Mouse (Mus musculus): ENCODE results near the gene Atcay. TPM values are rescaled to one million over a fixed set of nuclear protein-coding genes. Genes with fewer than 3 reads are reported as not detected.

Atcay gene
- polyA plus RNA-seq (2012; rRNA removed), result 0.05 and 0.39 TPM in 2 replicates

DNA sequence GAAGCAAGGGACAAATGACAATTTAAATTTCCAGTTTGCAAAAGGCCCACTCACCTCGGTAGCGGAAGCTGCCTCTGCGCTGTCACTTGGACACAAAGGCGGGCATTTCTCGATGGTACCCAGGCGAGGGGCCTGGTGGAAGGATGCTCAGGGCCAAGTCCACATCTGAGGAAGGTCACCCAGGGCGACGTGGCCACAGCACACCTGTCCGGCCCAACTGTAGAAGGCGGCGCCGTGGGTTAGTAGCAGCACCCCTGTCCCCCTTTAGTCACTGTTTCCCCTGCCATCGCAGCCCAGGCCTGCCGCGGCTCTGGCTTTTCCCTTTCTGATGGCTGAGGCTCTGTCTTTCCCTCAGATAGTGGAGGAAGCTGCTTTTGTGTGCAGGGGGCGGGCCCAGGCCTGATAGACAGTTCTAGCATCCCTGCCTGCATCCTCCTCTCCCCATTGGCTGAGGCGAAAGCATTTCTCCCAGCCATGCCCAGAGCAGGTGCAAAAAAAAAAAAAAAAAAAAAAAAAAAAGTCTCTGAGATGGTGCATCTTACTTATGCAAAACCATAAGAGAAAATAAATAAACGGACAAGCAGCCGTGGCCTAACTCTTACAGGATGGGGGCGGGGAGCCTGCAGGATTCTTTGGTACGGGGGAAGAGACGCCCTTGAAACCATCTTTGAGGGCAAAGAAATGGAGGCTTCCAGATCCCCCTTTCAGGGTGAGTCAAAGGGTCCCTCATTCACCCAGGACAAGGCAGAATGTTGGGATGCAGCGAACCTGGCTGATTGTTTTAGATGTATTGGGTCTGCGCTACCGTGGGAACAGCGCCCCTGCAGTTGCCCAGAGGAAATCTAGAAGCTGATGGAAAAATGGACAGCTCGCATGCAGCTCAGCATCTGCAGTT lies at the start of gene Atcay:
Gene Atcay (minus strand): TSS at position 396 of the 895 bp plus-strand sequence.
- Histone ChIP-seq H3K27me3 (replicated peaks; ENCODE audit: control insufficient read depth, insufficient read depth, low read length) (no peaks in the 10 kb centered on the region), H3K4me1 (ENCODE audit: control insufficient read depth, insufficient read depth, low read length) (0 out of 2 replicates have a peak, but pooled peaks cover 3% of the 10 kb centered on the region), H3K4me3 (ENCODE audit: insufficient read depth, low read depth, low read length) (no peak within 1 kb of the TSS), H3K36me3 (ENCODE audit: control insufficient read depth, insufficient read depth, low read length) (no peaks in the 10 kb centered on the region), H3K27ac (ENCODE audit: insufficient read depth, low read depth, low read length) (no peak within 1 kb of the TSS)
- no peak for DNase-seq
- TF ChIP-seq CTCF (conservative IDR thresholded peaks at IDR 0.05; ENCODE audit: insufficient read depth, insufficient read length, low read depth, low read length), result peak; percentile 64
- no peak for TF ChIP-seq POLR2A (IDR thresholded peaks at IDR 0.05; ENCODE audit: low read depth, low read length)
- WGBS, result 9% methylated on average over 27 of the region's 27 CpGs

DNA sequence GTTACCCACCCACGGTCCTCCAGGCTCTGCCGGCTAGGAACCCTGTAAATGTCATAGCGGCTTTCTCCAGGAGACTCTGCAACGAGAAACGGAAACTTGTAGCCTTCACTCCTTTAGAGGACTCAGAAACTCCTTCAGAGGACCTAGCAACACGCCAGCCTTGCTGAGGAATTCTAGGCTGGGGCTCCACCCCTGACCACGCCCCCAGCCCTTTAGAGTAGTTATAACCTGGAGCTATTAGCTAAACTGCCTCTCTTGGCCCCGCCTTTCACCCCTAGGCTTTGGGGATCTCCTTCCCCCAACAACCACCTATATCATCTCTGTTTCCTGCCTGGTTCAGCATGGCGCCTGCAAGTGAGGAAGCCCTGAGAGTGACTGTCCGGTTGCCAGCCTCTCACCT lies 48.9 kb upstream of the Atcay start:
- Histone ChIP-seq H3K36me3 (ENCODE audit: control insufficient read depth, insufficient read depth, low read length) (no peaks in the 10 kb centered on the region), H3K27me3 (replicated peaks; ENCODE audit: control insufficient read depth, insufficient read depth, low read length) (no peaks in the 10 kb centered on the region), H3K4me3 (ENCODE audit: insufficient read depth, low read depth, low read length) (no peak overlapping the region), H3K27ac (ENCODE audit: insufficient read depth, low read depth, low read length) (no peak overlapping the region), H3K4me1 (ENCODE audit: control insufficient read depth, insufficient read depth, low read length) (no peaks in the 10 kb centered on the region)
- 42% methylated on average over 10 of the region's 10 CpGs for WGBS
- TF ChIP-seq CTCF (conservative IDR thresholded peaks at IDR 0.05; ENCODE audit: insufficient read depth, insufficient read length, low read depth, low read length) (no peak), POLR2A (IDR thresholded peaks at IDR 0.05; ENCODE audit: low read depth, low read length) (no peak)
- no peak for DNase-seq

DNA sequence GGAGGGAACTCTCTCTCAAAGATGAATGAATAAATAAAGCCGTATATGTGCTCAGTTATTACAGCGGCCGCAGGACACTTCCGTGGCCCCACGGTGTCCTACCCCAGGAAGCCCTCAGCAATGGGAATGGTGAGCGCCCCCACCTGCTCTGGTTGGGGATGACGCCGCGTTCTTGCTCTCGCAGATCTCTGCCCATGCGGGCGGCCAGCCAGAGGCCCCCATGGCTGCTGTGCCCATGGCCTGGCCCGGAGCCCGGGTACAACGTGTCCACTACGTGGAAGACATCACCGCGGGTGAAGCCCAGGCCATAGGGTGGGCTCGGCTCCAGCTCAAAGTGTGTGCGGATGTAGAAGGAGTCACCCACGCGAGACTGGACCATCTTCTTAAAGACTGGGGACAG lies 47.0 kb upstream of the Atcay start:
- DNase-seq, result no peak
- TF ChIP-seq POLR2A (IDR thresholded peaks at IDR 0.05; ENCODE audit: low read depth, low read length), result no peak
- Histone ChIP-seq H3K4me1 (ENCODE audit: control insufficient read depth, insufficient read depth, low read length) (no peaks in the 10 kb centered on the region), H3K4me3 (ENCODE audit: insufficient read depth, low read depth, low read length) (no peak overlapping the region), H3K36me3 (ENCODE audit: control insufficient read depth, insufficient read depth, low read length) (no peaks in the 10 kb centered on the region; the same call in 1 of the 2 replicates), H3K27me3 (replicated peaks; ENCODE audit: control insufficient read depth, insufficient read depth, low read length) (no peaks in the 10 kb centered on the region), H3K27ac (ENCODE audit: insufficient read depth, low read depth, low read length) (no peak overlapping the region)
- WGBS, result 90% methylated on average over 22 of the region's 22 CpGs

DNA sequence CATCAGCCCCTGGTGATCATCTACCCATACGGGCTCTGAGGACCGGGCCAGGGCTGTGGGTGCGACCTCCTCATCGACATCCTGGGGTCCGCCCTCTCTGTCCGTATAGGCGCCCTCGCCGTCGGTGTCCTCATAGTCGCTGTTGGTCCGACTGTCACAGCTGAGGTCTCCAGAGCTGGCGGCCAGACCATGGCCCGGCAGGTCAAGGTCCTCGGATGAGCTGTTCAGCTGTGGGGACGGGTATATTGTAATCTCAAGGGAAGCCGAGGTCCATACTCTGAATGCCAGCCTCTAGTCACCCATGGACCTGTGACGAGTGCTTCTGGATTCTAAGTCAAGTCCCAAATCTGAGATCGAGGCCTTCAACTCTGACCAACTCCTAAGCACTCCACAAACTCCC lies 43.2 kb upstream of the Atcay start:
- H3K27me3 ChIP-seq (replicated peaks; ENCODE audit: control insufficient read depth, insufficient read depth, low read length), result no peaks in the 10 kb centered on the region
- H3K4me3 ChIP-seq (ENCODE audit: insufficient read depth, low read depth, low read length), result no peak overlapping the region
- H3K36me3 ChIP-seq (ENCODE audit: control insufficient read depth, insufficient read depth, low read length), result peaks cover 4% of the 10 kb centered on the region; the same call in 1 of the 2 replicates
- no peaks in the 10 kb centered on the region for H3K4me1 ChIP-seq (ENCODE audit: control insufficient read depth, insufficient read depth, low read length)
- H3K27ac ChIP-seq (ENCODE audit: insufficient read depth, low read depth, low read length), result no peak overlapping the region
- TF ChIP-seq POLR2A (IDR thresholded peaks at IDR 0.05; ENCODE audit: low read depth, low read length), result no peak
- DNase-seq, result no peak
- 86% methylated on average over 19 of the region's 19 CpGs for WGBS

DNA sequence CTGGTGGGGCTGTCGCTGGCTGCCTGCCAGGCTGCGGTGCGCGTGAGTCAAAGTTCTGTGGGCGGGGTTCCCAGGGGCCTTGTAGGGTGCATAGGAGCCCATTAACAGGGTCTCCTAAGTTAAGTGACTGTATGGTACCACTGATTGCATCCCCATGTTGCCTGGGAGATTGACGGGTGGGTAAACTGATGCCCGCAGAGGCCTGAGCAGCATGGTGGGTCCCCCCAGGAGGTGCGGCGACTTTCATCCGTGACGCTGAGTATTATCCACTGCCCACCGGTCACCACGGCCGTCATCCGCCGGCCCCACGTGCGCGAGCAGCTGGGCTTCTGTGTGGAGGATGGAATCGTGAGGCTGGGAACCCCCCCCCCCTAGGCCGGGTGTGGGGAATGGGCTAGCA lies 41.7 kb upstream of the Atcay start:
- TF ChIP-seq CTCF (conservative IDR thresholded peaks at IDR 0.05; ENCODE audit: insufficient read depth, insufficient read length, low read depth, low read length), result no peak
- no peak for TF ChIP-seq POLR2A (IDR thresholded peaks at IDR 0.05; ENCODE audit: low read depth, low read length)
- no peaks in the 10 kb centered on the region for H3K27me3 ChIP-seq (replicated peaks; ENCODE audit: control insufficient read depth, insufficient read depth, low read length)
- H3K4me3 ChIP-seq (ENCODE audit: insufficient read depth, low read depth, low read length), result no peak overlapping the region
- WGBS, result 90% methylated on average over 21 of the region's 21 CpGs
- no peak overlapping the region for H3K27ac ChIP-seq (ENCODE audit: insufficient read depth, low read depth, low read length)
- no peak for DNase-seq
- H3K4me1 ChIP-seq (ENCODE audit: control insufficient read depth, insufficient read depth, low read length), result no peaks in the 10 kb centered on the region
- peaks cover 4% of the 10 kb centered on the region; the same call in 1 of the 2 replicates for H3K36me3 ChIP-seq (ENCODE audit: control insufficient read depth, insufficient read depth, low read length)

DNA sequence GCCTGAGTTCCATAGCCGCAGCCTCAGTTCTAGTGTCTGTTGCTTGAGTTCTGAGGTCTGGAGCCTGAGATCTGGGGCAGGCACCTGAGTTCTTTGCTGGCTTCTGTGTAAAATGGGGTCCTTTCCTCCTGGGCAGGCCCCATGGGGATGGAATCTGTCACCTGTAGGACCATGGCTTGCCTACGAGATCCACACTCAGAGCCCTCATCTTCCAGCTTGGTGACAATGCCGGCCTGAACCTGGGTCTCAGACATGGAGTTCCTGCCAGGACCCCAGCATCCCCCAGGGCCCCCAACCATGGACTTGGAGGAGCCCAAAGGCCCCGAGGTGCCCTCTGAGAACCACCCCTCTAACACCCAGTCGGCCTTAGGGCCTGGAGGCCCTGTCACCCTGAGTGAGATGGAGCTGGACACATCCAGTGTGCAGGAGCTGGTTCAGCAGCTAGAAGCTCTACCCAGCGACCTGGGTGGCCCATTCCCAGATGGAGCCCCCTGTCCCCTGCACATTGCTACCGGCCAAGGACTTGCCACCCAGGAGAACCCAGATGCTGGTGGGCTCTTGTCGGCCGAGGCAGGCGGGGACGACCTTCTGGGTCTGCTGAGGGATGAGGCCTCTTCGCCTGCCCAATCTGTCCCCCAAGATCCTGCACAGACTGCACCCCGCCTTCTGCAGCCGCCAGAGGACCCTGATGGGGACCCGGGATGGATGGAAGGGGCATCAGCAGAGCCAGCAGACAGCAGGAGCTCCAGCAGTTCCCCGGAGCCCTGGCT lies 38.2 kb upstream of the Atcay start:
- Histone ChIP-seq H3K27ac (ENCODE audit: insufficient read depth, low read depth, low read length) (no peak overlapping the region), H3K27me3 (replicated peaks; ENCODE audit: control insufficient read depth, insufficient read depth, low read length) (no peaks in the 10 kb centered on the region), H3K36me3 (ENCODE audit: control insufficient read depth, insufficient read depth, low read length) (peaks cover 4% of the 10 kb centered on the region; the same call in 1 of the 2 replicates), H3K4me1 (ENCODE audit: control insufficient read depth, insufficient read depth, low read length) (no peaks in the 10 kb centered on the region; the same call in 1 of the 2 replicates), H3K4me3 (ENCODE audit: insufficient read depth, low read depth, low read length) (peak overlapping the region; percentile 64)
- no peak for TF ChIP-seq POLR2A (IDR thresholded peaks at IDR 0.05; ENCODE audit: low read depth, low read length)
- TF ChIP-seq CTCF (conservative IDR thresholded peaks at IDR 0.05; ENCODE audit: insufficient read depth, insufficient read length, low read depth, low read length), result no peak
- 67% methylated on average over 16 of the region's 16 CpGs for WGBS
- DNase-seq, result no peak

DNA sequence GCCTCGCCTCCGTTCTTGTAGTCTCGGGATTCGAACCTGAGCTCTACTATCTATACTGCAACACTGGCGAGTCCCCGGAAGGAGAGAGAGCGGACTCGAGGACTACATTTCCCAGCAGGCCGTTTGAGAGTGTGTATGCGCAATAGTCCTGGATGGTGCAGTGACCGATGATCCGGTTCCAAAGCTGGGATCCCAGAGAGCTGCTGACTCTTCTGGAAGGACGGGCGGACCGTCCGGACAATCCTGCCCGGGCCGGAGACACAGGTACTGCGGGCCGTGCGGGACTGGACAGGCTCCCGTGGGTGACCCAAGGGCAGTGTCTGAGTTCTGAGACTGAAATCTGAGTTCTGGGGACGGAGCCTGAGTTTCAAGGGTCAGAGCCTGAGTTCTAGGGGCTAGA lies 37.4 kb upstream of the Atcay start:
- H3K27ac ChIP-seq (ENCODE audit: insufficient read depth, low read depth, low read length), result peak overlapping the region; percentile 91
- 2% methylated on average over 23 of the region's 23 CpGs for WGBS
- H3K4me3 ChIP-seq (ENCODE audit: insufficient read depth, low read depth, low read length), result peak overlapping the region; percentile 64
- DNase-seq, result peak; percentile 96
- H3K27me3 ChIP-seq (replicated peaks; ENCODE audit: control insufficient read depth, insufficient read depth, low read length), result no peaks in the 10 kb centered on the region
- H3K4me1 ChIP-seq (ENCODE audit: control insufficient read depth, insufficient read depth, low read length), result no peaks in the 10 kb centered on the region; the same call in 1 of the 2 replicates
- no peak for TF ChIP-seq CTCF (conservative IDR thresholded peaks at IDR 0.05; ENCODE audit: insufficient read depth, insufficient read length, low read depth, low read length)
- TF ChIP-seq POLR2A (IDR thresholded peaks at IDR 0.05; ENCODE audit: low read depth, low read length), result peak; percentile 81
- peaks cover 4% of the 10 kb centered on the region; the same call in 1 of the 2 replicates for H3K36me3 ChIP-seq (ENCODE audit: control insufficient read depth, insufficient read depth, low read length)

Measured in kidney, adult 2 months (tissue).